Mouse (Mus musculus): Measurements from ENCODE around the gene Gna13. TPM values are rescaled to one million over a fixed set of nuclear protein-coding genes. Genes with fewer than 3 reads are reported as not detected.

Gene Gna13
- polyA plus RNA-seq (2015; fragmentation: Nextera tagmentation; extraction: Ambion mirVana): 17.4 and 18.5 TPM in 2 replicates

GRCm38 (mm10) chr11:109362463-109363190 lies at the start of gene Gna13:
TSS of gene Gna13 (plus strand) at chr11:109362831.
- Histone ChIP-seq H3K9ac (replicated peaks) (peak within 1 kb of the TSS; percentile 80), H3K4me1 (peaks cover 79% of the 10 kb centered on the region), H3K4me2 (replicated peaks) (peak within 1 kb of the TSS; percentile 88), H3K4me3 (peak within 1 kb of the TSS; percentile 77), H3K27ac (replicated peaks) (peak within 1 kb of the TSS; percentile 92), H3K27me3 (no peaks in the 10 kb centered on the region), H3K9me3 (no peaks in the 10 kb centered on the region), H3K36me3 (peaks cover 10% of the 10 kb centered on the region; the same call in 1 of the 2 replicates)
- WGBS: under 1% methylated on average over 64 of the region's 89 CpGs
- peak; percentile 77 for ATAC-seq (replicated peaks)

DNA sequence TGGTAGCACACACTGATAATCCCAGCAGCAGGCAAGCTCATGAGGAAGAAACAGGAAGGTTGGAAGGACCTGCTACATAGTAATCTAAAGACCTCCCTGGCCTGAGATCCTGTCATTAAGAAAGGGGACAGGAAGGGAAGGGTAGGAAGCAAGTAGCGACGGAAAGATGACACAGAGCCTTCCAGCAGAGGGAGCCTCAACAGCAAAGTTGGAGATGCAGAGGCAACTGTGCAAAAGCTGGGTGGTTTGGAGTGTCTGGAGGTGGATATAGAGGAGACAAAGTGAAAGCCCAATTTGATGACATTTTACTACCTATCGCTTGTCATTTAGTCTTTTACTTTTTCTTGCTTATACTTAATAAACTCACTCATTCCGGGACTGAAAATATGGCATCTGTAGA lies 45.7 kb upstream of the Gna13 start:
- no peak overlapping the region for H3K27ac ChIP-seq (replicated peaks)
- no peak overlapping the region for H3K4me2 ChIP-seq (replicated peaks)
- no peak overlapping the region for H3K4me3 ChIP-seq
- peaks cover 20% of the 10 kb centered on the region for H3K4me1 ChIP-seq
- WGBS: 47% methylated on average over 4 of the region's 4 CpGs
- no peaks in the 10 kb centered on the region for H3K36me3 ChIP-seq
- no peaks in the 10 kb centered on the region for H3K9me3 ChIP-seq
- 0 out of 2 replicates have a peak, but pooled peaks cover 6% of the 10 kb centered on the region for H3K27me3 ChIP-seq
- no peak overlapping the region for H3K9ac ChIP-seq (replicated peaks)
- ATAC-seq (replicated peaks): no peak

DNA sequence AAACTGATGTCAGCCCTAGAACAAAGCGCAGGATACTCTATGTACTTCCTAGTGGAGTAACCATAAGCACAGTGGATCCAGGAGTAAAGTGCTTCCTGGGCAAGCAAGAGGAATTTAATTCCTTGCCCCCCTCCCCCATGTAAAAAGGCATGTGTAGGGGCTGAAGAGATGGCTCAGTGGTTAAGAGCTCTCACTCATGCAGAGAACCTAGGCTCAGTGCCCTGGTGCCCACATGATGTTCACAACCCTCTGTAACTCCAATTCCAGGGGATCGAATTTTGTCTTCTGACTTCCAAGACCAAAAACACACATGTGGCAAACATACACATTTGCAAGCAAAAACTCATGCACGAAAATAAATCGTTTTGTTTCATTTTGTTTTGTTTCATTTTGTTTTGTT lies 43.2 kb upstream of the Gna13 start:
- 89% methylated on average over 4 of the region's 4 CpGs for WGBS
- H3K36me3 ChIP-seq: no peaks in the 10 kb centered on the region
- peaks cover 15% of the 10 kb centered on the region for H3K4me1 ChIP-seq
- H3K27me3 ChIP-seq: no peaks in the 10 kb centered on the region
- no peak overlapping the region for H3K4me2 ChIP-seq (replicated peaks)
- no peak overlapping the region for H3K4me3 ChIP-seq
- no peaks in the 10 kb centered on the region for H3K9me3 ChIP-seq
- H3K27ac ChIP-seq (replicated peaks): peak overlapping the region; percentile 48; the same call in 1 of the 2 replicates
- ATAC-seq (replicated peaks): no peak
- no peak overlapping the region for H3K9ac ChIP-seq (replicated peaks)

- ATAC-seq (replicated peaks): peak; percentile 44
- Histone ChIP-seq H3K4me1 (peaks cover 15% of the 10 kb centered on the region), H3K27ac (replicated peaks) (peak overlapping the region; percentile 48), H3K27me3 (no peaks in the 10 kb centered on the region), H3K4me2 (replicated peaks) (no peak overlapping the region), H3K4me3 (no peak overlapping the region), H3K9me3 (no peaks in the 10 kb centered on the region), H3K9ac (replicated peaks) (no peak overlapping the region), H3K36me3 (no peaks in the 10 kb centered on the region)
- WGBS: 63% methylated on average over 5 of the region's 5 CpGs
Observed at GRCm38 (mm10) chr11:109319946-109320345, 42.7 kb upstream of the Gna13 start.

GRCm38 (mm10) chr11:109320361-109320933 lies 42.2 kb upstream of the Gna13 start:
- H3K36me3 ChIP-seq: no peaks in the 10 kb centered on the region
- H3K27me3 ChIP-seq: no peaks in the 10 kb centered on the region
- ATAC-seq (replicated peaks): peak; percentile 98
- no peaks in the 10 kb centered on the region for H3K9me3 ChIP-seq
- no peak overlapping the region for H3K9ac ChIP-seq (replicated peaks)
- peaks cover 15% of the 10 kb centered on the region for H3K4me1 ChIP-seq
- H3K4me3 ChIP-seq: no peak overlapping the region
- 12% methylated on average over 8 of the region's 8 CpGs for WGBS
- H3K4me2 ChIP-seq (replicated peaks): no peak overlapping the region
- peak overlapping the region; percentile 48 for H3K27ac ChIP-seq (replicated peaks)

- H3K27ac ChIP-seq (replicated peaks): no peak overlapping the region
- H3K9me3 ChIP-seq: no peaks in the 10 kb centered on the region
- H3K36me3 ChIP-seq: no peaks in the 10 kb centered on the region
- no peaks in the 10 kb centered on the region for H3K27me3 ChIP-seq
- H3K9ac ChIP-seq (replicated peaks): no peak overlapping the region
- H3K4me1 ChIP-seq: peaks cover 5% of the 10 kb centered on the region
- no peak overlapping the region for H3K4me3 ChIP-seq
- no peak overlapping the region for H3K4me2 ChIP-seq (replicated peaks)
- no peak for ATAC-seq (replicated peaks)
- 84% methylated on average over 13 of the region's 13 CpGs for WGBS
Observed at GRCm38 (mm10) chr11:109326270-109326669, 36.4 kb upstream of the Gna13 start.

DNA sequence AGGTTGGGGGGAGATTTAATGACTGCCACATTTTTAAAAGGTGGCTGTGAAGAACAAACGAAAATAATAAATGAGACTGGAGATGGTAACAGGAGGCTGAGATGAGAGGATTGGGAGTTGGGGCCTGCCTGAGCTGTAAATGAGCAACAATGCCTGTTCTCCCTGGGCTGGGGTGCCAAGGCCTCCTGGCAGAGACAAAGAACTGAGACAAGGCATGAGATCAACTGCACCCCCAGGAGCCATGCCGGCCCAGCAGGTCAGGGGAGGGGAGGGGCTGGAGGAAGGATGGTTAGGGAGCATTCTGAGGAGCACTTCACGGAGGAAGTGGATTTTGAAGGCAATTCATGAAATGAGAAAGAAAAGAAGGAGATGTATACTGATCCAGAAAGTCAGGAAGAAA lies 35.2 kb upstream of the Gna13 start:
- 33% methylated on average over 3 of the region's 3 CpGs for WGBS
- Histone ChIP-seq H3K9ac (replicated peaks) (no peak overlapping the region), H3K4me3 (no peak overlapping the region)

GRCm38 (mm10) chr11:109327952-109328351 lies 34.7 kb upstream of the Gna13 start:
- Histone ChIP-seq H3K36me3 (no peaks in the 10 kb centered on the region), H3K9me3 (no peaks in the 10 kb centered on the region), H3K4me2 (replicated peaks) (no peak overlapping the region), H3K27ac (replicated peaks) (no peak overlapping the region), H3K27me3 (no peaks in the 10 kb centered on the region), H3K4me1 (peaks cover 13% of the 10 kb centered on the region), H3K9ac (replicated peaks) (no peak overlapping the region), H3K4me3 (no peak overlapping the region)
- 76% methylated on average over 10 of the region's 10 CpGs for WGBS
- no peak for ATAC-seq (replicated peaks)

More for the DNA sequence above, 35.2 kb upstream of the Gna13 start:
- Histone ChIP-seq H3K27me3 (no peaks in the 10 kb centered on the region), H3K4me2 (replicated peaks) (no peak overlapping the region), H3K36me3 (no peaks in the 10 kb centered on the region), H3K9me3 (no peaks in the 10 kb centered on the region), H3K27ac (replicated peaks) (no peak overlapping the region), H3K4me1 (peaks cover 9% of the 10 kb centered on the region)
- ATAC-seq (replicated peaks): no peak

DNA sequence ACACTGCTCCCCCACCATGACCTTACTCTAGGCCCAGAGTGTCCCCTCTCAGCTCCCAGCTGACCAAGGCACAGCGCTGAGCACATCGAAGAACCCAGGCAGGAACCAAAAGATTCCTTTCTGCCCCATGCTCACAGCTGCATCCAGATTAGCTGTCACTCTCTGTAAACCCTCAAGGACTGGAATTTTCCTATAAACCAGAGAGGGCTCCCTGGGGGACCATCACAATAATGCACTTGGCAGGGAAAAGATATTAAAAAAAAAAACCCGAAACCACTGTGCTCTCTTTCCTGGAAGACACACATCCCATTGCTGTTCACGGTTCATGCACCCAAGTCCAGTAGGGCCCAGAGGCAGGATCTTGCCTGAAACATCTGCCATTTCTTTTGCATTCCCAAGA lies 33.3 kb upstream of the Gna13 start:
- no peaks in the 10 kb centered on the region for H3K27me3 ChIP-seq

DNA sequence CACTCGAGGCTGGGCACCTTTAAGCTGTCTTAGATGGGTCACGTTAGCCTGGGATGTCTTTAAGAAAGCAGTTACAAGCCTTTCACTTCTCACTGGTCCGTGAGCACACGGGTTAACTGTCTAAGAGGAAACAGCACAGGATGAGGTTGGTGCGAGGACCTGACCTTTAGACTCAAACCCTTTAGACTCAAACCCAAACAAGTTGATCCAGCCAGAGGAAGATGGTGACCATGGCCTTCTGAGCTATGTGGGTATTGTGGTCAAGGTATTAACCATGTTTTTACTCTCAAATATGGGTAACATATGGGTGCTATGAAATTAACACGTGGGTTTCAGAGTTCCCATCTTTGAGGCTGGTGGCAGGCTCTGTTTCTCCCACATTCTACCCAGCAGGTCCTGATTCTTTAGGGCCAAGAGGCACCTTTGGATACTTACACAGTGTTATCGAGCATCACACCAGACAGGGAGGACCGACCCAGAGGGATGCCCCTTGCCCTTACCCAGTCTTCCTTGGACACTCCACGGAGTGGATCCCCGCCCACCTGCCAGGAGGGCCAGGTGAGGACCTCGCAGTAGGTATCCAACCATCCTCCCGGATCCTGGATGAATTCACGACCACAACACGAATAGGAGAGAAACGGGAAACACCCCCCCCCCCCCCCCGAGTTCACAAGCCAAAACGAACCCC lies 31.8 kb upstream of the Gna13 start:
- Histone ChIP-seq H3K27me3 (no peaks in the 10 kb centered on the region), H3K9me3 (no peaks in the 10 kb centered on the region), H3K27ac (replicated peaks) (no peak overlapping the region), H3K9ac (replicated peaks) (no peak overlapping the region), H3K36me3 (no peaks in the 10 kb centered on the region), H3K4me3 (peak overlapping the region; percentile 12; the same call in 1 of the 2 replicates), H3K4me2 (replicated peaks) (peak overlapping the region; percentile 37), H3K4me1 (peaks cover 13% of the 10 kb centered on the region)
- 39% methylated on average over 17 of the region's 17 CpGs for WGBS
- ATAC-seq (replicated peaks): peak; percentile 59; the same call in 1 of the 2 replicates

More for the DNA sequence above, 33.3 kb upstream of the Gna13 start:
- H3K4me3 ChIP-seq: no peak overlapping the region
- H3K4me1 ChIP-seq: peaks cover 13% of the 10 kb centered on the region
- no peaks in the 10 kb centered on the region for H3K9me3 ChIP-seq
- no peaks in the 10 kb centered on the region for H3K36me3 ChIP-seq
- no peak overlapping the region for H3K9ac ChIP-seq (replicated peaks)
- no peak for ATAC-seq (replicated peaks)
- WGBS: 76% methylated on average over 4 of the region's 4 CpGs
- no peak overlapping the region for H3K4me2 ChIP-seq (replicated peaks)
- no peak overlapping the region for H3K27ac ChIP-seq (replicated peaks)

DNA sequence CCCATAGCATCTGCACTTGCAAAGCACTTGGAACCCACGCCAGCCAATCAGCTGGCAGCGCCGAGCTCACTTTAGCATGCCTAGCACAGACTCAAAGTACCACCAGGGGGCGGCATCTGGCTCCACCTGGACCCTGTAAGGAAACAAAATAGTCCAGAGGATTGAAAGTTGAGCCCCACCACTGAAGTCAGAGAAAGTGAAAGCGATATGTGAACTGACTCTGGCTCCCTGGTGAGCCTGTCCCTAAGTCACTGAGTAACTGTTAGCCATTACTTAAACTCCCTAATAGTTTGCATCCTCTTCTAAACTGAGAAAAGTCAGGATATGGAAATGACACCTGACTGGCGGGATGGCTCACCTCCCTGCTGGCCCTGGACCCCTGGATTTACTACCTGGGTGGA lies 31.2 kb upstream of the Gna13 start:
- no peak overlapping the region for H3K27ac ChIP-seq (replicated peaks)
- H3K4me3 ChIP-seq: peak overlapping the region; percentile 12; the same call in 1 of the 2 replicates
- peak; percentile 90 for ATAC-seq (replicated peaks)
- no peak overlapping the region for H3K9ac ChIP-seq (replicated peaks)
- peaks cover 13% of the 10 kb centered on the region for H3K4me1 ChIP-seq
- peak overlapping the region; percentile 37 for H3K4me2 ChIP-seq (replicated peaks)
- H3K27me3 ChIP-seq: no peaks in the 10 kb centered on the region
- WGBS: 5% methylated on average over 6 of the region's 6 CpGs
- H3K9me3 ChIP-seq: no peaks in the 10 kb centered on the region
- no peaks in the 10 kb centered on the region for H3K36me3 ChIP-seq

DNA sequence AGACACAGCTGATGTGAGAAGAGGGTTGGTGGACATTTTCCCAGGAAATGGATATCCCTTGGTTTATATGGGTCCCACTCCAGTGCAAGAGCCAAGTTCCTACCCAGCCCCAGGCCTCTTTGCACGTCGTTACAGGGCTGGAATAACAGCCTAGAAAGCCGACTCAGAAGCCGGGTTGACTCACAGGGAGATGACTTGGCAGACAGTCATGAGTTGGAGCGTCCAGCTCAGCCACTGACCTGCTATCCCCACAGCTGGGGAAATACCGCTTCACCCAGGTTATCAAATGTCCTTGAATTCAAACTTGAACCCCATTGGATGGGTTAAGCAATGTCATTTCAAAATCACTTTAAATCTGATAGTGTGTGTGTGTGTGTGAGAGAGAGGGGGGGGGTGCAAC lies 29.9 kb upstream of the Gna13 start:
- no peak overlapping the region for H3K9ac ChIP-seq (replicated peaks)
- H3K4me2 ChIP-seq (replicated peaks): no peak overlapping the region
- no peaks in the 10 kb centered on the region for H3K27me3 ChIP-seq
- no peak for ATAC-seq (replicated peaks)
- H3K9me3 ChIP-seq: no peaks in the 10 kb centered on the region
- H3K4me3 ChIP-seq: no peak overlapping the region
- peaks cover 13% of the 10 kb centered on the region for H3K4me1 ChIP-seq
- 63% methylated on average over 6 of the region's 6 CpGs for WGBS
- no peak overlapping the region for H3K27ac ChIP-seq (replicated peaks)
- H3K36me3 ChIP-seq: no peaks in the 10 kb centered on the region

All from forebrain, embryonic 15.5 days (tissue).